Mouse (Mus musculus): Measurements from ENCODE around the gene Ppil2. TPM values are rescaled to one million over a fixed set of nuclear protein-coding genes. Genes with fewer than 3 reads are reported as not detected.

Gene Ppil2
- 98.1 and 102 TPM in 2 replicates for polyA plus RNA-seq (2012; rRNA removed)

GRCm38 (mm10) chr16:17110771-17111743 lies at the start of gene Ppil2:
TSS of gene Ppil2 (minus strand) at chr16:17111257.

DNA sequence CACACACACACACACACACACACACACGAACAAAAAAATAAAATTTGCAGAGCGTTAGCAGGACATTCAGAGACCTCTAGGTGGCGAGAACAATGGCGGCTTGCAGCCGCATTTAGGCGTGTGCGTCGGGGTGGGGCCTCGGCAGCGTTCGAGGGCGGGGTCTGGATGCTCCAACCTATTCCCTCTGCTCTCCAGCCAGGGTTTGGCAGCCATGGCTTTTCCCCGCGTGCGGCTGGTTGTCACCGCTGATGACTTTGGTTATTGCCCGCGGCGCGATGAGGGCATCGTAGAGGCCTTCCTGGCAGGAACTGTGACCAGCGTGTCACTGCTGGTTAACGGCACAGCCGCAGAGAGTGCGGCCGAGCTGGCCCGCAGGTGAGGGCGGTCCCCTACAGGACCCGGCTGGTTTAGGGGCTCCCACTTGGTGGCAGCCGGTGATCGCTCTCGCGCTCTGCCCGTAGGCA lies 35.7 kb upstream of the Ppil2 start, which contains the start of gene Ccdc116:
Gene Ccdc116 (minus strand): TSS at position 458 of the 464 bp plus-strand sequence.

GRCm38 (mm10) chr16:17144339-17144738 lies 33.3 kb upstream of the Ppil2 start, which contains the start of gene Ydjc:
TSS of gene Ydjc (plus strand) at chr16:17144621.

DNA sequence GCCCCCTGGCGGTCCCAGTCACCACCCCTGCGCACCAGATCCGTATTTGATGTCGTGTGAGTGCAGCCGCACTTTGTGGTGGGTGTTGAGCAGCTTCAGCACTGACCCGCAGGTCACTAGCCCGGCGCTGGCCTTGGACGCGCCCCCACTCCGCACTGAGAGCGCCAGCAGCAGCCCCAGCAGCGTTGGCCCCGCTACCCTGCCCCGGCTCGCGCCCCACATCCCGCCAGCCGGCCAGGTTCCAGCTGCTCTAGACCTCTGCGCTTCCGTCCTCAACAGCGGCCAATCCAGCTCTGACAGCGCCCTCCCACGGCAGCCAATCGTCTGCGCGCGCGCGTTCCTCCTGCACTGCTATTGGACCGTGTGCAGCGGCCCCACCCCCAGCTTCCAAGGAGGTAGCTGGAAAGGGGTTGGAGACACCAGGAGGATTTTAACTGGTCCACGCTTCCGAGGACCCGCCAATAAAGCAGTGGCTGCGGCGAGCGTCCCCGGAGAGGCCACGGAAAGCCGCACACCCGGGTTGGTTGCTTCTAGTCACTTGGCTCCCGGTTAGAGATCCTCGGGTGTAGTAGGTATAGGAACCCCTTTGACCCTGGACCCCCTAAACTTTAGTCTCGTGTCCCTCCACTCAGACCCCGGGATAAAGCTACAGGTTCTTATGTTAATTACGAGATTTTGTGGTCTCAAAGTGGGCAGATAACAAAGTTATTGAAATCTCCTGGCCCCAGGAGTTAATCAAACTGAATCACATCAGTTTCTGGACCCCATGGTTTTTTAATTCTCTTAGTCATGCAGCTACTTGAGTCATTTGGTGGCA lies 21.2 kb upstream of the Ppil2 start, which contains the start of gene Sdf2l1:
Gene Sdf2l1 (minus strand): TSS at position 295 of the 817 bp plus-strand sequence.

DNA sequence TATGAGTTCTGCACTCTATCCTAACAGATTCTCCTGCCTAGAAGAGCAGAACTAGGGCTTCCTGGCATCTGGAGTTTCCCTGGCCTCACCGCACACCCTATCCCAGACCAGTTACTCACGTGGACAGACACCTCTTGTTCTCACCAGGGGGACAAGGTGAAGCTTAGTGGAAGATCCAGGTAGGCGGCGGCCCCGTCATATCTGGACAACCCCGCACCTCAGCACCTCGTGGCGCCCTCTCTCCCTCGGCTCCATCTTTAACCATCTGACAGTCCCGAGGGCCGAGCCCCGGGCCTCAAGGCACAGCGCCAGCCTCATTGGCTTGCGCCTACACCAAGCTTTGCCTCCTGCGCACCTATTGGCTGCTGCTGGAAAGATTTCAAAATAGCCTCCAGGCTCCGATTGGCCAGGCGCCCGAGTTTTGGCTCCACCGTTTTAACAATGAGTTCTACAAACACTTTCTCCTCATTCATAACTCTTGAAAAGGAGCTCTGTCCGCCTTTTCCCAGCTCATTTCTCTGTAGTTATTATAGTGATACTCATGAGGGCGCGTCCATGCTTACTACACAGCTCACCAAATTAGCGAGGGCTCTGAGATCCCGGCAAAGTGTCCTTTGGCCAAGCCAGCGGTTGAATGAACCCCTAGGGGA lies 13.9 kb upstream of the Ppil2 start, which contains the start of gene 2610318N02Rik:
Gene 2610318N02Rik (minus strand): TSS at position 297 of the 650 bp plus-strand sequence.

DNA sequence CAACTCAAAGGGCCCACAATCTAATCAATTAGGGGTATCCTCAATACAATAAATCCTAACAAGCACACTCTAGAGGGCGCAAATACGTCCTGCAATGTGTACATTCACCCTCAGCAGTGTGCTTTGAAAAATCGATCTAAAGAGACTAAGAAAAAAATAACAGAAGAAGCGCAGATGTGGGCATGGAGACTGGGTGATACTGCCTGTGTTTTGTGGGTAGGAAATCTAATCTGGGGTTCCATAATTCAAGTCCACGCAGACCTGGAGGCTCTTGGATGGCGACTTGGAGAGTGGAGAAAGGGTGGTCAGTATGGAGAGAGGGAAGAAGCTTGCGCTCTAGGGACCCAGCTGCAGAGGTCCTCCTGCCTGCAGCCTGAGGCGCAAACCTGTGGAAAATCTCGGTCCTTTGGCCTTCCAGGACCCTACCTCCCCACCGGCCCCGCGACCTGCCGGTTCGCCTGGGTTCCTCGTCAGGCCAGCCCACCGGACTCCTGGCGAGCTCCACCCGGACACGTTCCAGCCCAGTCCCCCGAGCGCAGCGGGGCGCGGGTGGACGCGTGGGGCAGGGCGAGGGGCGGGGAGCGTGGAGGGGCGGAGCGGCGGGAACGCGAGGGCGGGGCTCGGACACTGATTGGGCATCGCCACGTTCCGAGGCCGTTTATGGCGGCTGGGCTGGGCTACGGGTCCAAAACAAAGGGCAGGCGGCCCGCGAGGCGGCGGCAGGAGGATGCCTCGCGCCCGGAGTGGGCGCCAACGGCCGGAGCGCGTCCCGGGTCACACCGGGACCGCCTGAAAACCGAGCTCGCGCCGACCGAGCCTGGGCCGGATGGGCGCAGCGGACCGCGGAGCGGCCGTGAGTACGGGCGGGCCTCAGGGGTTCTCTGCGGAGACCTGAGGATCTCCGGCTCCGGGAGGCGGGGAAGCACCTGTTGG lies 41.3 kb downstream of the Ppil2 start, which contains the start of gene Ypel1:
Gene Ypel1 (plus strand): TSS at position 186 of the 933 bp plus-strand sequence.

Other genes starting within 250 kb of the Ppil2 start
- not detected in 2 replicates for gene Igll1, start 247.3 kb downstream of the Ppil2 start, polyA plus RNA-seq (2012; rRNA removed)
- gene Top3b, start 240.5 kb downstream of the Ppil2 start, polyA plus RNA-seq (2012; rRNA removed), result 75.9 and 98.6 TPM in 2 replicates
- 7.5 and 8.8 TPM in 2 replicates for gene Vpreb1, start 240.4 kb downstream of the Ppil2 start, polyA plus RNA-seq (2012; rRNA removed)
- 19.4 and 22.2 TPM in 2 replicates for gene Ppm1f, start 214.8 kb downstream of the Ppil2 start, polyA plus RNA-seq (2012; rRNA removed)
- gene Mapk1, start 127.9 kb downstream of the Ppil2 start, polyA plus RNA-seq (2012; rRNA removed), result 75.4 and 80.2 TPM in 2 replicates
- 8.8 and 10.2 TPM in 2 replicates for gene Ypel1, start 41.6 kb downstream of the Ppil2 start, polyA plus RNA-seq (2012; rRNA removed)
- gene 2610318N02Rik, start 13.9 kb upstream of the Ppil2 start, polyA plus RNA-seq (2012; rRNA removed), result 3.1 and 3.6 TPM in 2 replicates
- gene Sdf2l1, start 21.1 kb upstream of the Ppil2 start, polyA plus RNA-seq (2012; rRNA removed), result 120 and 187 TPM in 2 replicates
- gene Ydjc, start 33.4 kb upstream of the Ppil2 start, polyA plus RNA-seq (2012; rRNA removed), result 27.1 and 39.3 TPM in 2 replicates
- gene Ccdc116, start 36.0 kb upstream of the Ppil2 start, polyA plus RNA-seq (2012; rRNA removed), result 1.2 and 1.8 TPM in 2 replicates
- gene Ube2l3, start 91.4 kb upstream of the Ppil2 start, polyA plus RNA-seq (2012; rRNA removed), result 58.7 and 63.1 TPM in 2 replicates
- gene Rimbp3, start 97.3 kb upstream of the Ppil2 start, polyA plus RNA-seq (2012; rRNA removed), result 0.12 and 0.17 TPM in 2 replicates
- 3.6 and 4.5 TPM in 2 replicates for gene Hic2, start 122.3 kb upstream of the Ppil2 start, polyA plus RNA-seq (2012; rRNA removed)
- 33.0 and 34.8 TPM in 2 replicates for gene Tmem191c, start 164.8 kb upstream of the Ppil2 start, polyA plus RNA-seq (2012; rRNA removed)
- 0.09 and 0.22 TPM in 2 replicates for gene Serpind1, start 220.1 kb upstream of the Ppil2 start, polyA plus RNA-seq (2012; rRNA removed)

Data from ovary, adult 2 months (tissue).